Mouse (Mus musculus) Muller cell, postnatal 12 days (primary cell): ENCODE measurements at regions not wholly inside any gene's neighbourhood (a gene's known extent, or its start where the extent isn't known, plus 50 kb on each side); places are given as distances from the start of the nearest gene placed in this dataset.
"Not testable (repeated sequence)": the region's sequence is repeated elsewhere in the genome, so short reads cannot be mapped to it uniquely, and the experiment has no call there.

ENCODE experiments used
- DNase-seq: peaks from one replicate; pipeline ENCODE4 v3.0.0-alpha.2; 2015; ENCODE audit errors: inconsistent ontology term

DNA sequence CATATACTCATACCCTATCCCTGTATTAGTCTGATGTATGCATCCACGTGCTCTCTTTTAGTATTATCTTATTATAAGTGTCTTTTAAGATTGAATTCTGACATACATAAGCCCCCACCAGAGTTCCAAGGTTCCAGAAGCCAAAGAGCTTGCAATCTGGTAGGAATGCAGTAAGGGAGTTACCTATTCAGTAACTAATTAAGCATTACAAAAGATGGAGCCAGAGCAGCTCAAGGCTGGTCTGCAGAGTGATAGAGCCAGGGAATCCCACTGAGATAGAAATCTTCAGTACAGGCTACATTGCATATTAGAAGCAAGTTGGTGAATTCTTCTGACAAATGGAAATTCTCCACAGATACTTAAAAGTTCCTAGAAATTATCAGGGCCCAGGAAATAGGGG is 790.7 kb downstream of the Prdm13 start:
- DNase-seq, result not testable (repeated sequence)

GRCm38 (mm10) chr4:20893872-20894271 is 791.9 kb downstream of the Prdm13 start:
- DNase-seq, result peak; percentile 3

DNA sequence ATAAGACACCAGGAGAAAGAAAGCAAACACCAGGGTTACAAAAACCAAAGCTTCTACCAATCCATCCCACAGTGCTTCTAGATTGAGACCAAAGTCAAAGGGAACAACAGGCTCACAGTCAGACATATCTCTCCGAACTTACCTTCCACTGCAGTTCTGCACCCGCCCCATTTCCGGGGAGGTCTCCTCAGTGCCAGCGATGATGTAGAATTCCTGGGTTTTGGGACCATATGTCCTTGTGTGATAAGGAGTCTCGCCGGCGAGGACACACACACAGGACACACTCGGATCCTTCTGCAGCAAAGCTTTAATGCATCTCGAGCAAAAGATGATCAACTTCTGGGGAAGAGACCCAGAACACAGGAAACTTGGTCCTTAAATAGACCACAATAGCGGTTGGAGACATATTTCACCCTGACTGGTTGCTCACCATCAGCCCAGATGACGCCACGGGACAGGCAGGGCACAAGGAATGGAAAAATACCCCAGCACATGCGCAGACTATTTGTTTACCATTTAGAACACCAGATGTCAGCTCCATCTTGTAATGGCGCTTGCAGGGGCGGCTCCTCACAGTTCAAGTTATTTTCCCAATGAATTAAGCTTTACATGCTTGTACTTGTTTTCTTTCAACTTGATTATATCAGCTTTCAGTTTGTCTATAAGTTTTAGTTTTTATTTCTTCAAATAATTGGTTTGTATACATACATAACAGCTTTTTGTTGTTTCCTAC is 824.9 kb downstream of the Prdm13 start:
- DNase-seq, result no peak

DNA sequence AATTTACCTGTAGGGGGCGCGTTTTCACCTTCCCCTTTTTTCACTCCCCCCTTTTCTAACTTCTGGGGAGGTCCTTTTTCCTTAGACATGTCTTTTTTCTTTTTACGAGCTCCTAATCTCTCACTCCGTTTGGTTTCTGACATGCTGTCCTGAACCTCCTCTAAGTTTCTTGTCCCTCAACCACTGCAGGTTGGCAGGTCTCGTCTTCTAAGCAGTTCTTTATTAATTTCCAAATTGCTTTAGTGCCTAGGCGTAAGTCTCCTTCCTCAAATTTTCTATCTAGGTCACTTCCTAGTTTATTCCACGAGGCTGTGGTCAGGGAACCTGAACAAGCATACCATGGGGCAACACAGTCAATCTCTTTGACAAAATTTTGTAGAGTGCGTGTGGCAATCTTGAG is 825.7 kb downstream of the Prdm13 start:
- DNase-seq, result not testable (repeated sequence)

- DNase-seq, result no peak
Measured at GRCm38 (mm10) chr4:20848424-20848823, 837.3 kb downstream of the Prdm13 start.

DNA sequence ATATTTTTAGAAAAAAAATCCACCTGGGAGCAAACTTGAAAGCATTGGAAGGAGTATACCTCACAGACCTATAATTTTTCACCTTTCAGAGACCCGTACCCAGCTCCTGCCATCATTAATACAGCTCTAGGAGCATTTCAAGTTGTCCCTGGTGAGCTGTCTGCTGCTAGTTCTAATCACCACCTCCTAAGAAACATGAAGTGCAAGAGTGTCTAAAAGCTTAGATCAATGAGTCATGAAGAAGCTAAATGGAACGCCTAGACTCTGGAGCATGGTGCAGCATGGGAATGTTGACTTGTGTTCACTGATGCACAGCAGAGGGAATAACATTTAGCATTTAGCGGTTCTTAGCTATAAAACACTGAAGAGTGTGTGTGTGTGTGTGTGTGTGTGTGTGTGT is 841.2 kb downstream of the Prdm13 start:
- no peak for DNase-seq
